Mouse (Mus musculus) thymus, adult 18-20 months (tissue): ENCODE measurements around the gene Vamp5.

ENCODE experiments used
- DNase-seq, 2 experiments: peaks; one replicate each; pipeline ENCODE4 v3.0.0; 2022; ENCODE audit warnings: mixed read lengths in 2 of 2

Gene Vamp5

GRCm38 (mm10) chr6:72380131-72380770, at the start of gene Vamp5:
Gene Vamp5, minus strand, starts transcription at chr6:72380468.
- peak; percentile 83 to 87 for DNase-seq

DNA sequence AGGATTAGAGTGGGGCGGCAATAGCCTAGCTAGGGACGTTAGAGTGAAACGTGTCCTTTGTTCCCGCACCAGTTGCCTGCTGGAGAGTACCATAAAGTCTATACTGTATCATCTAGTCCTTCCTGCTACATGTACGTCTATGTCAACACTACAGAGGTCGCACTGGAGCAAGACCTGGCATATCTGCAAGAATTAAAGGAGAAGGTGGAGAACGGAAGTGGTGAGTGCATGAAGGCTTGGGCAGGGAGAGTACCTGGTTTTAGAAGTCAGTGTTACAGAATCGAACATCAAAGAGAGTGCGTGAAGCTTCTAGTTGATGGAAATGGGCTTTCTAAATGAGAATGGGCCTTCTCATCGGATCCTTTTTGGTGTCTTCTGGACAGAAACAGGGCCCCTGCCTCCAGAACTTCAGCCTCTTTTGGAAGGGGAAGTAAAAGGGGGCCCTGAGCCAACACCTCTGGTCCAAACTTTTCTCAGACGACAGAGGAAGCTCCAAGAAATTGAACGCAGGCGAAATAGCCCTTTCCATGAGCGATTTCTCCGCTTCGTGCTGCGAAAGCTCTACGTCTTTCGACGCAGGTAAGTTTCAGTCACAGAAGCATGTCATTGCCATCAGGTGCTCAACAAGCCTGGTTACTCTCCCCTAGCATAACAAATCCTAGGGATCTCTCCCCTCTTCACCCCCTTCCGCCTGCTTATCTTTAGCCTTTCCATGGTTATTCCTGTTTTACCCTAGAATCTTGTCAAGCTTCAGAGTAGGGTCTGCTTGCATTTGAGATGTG, 49.0 kb upstream of the Vamp5 start:
- DNase-seq, result no peak

DNA sequence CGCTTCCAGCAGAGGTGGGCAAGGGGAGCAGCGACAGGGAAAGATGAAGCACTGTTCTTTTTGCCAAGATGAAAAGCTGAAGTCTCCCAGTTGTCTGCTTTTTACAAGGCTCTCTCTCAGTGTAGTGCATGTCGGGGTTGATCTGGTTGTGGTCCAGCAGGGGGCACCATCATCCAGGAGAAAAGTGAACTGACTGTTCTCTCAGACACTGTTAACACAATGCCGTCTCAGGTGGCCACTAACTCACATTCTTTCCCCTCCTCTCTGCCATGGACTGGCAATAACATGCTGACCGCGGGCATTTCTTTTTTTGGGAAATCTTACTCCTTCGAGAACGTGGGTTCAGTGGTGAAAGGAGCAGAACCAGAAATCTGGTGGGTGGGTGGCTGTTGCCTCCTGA, 47.8 kb upstream of the Vamp5 start:
- peak; percentile 40 to 45 for DNase-seq

GRCm38 (mm10) chr6:72425646-72426045, 45.4 kb upstream of the Vamp5 start:
- no peak for DNase-seq

- no peak for DNase-seq
Observed at GRCm38 (mm10) chr6:72420901-72421300, 40.6 kb upstream of the Vamp5 start.

- no peak for DNase-seq
Observed at GRCm38 (mm10) chr6:72419806-72420205, 39.5 kb upstream of the Vamp5 start.

GRCm38 (mm10) chr6:72418279-72418678, 38.0 kb upstream of the Vamp5 start:
- no peak for DNase-seq

DNA sequence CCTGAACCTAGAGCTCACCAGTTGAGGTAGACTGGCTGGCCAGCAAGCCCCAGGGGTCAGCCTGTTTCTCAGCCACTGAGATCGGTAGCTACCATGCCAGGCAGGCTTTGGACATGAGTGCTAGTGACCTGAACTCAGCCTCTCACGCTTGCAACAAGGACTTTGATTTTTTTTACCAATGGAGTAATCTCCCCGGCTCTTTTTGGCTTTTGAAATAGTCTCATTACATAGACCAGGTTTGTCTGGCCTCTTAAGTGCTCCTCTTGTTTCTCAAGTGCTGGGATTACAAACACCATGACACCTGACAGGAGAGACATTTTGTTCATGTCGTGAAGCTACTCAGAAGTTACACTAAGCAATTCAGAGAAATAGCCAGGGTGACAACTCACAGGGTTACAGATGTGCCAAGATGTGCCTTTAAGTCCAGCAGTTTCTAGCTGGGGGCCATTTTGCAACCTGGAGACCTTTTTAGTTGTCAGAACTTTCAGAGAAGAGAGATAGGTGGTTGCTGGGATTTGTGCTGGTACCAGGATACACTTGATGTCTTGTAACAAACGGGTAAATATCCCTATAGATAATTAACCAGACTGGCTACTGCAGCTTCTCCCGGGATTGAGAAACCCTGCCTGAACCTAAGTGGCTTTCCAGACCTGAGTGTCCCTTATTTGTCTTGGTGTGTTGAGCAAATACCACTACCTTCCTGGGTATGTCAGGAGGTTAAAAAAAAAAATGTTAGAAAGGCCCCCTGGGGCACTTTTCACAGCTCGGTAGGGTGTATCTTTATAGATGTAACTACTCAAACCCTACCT, 35.9 kb upstream of the Vamp5 start:
- DNase-seq, result no peak

- DNase-seq, result no peak
Observed at GRCm38 (mm10) chr6:72415181-72415580, 34.9 kb upstream of the Vamp5 start.

GRCm38 (mm10) chr6:72414076-72414756, 33.9 kb upstream of the Vamp5 start, which contains the start of gene Ggcx:
Gene Ggcx, plus strand, starts transcription at chr6:72414308.
- DNase-seq, result peak; percentile 89 to 93

DNA sequence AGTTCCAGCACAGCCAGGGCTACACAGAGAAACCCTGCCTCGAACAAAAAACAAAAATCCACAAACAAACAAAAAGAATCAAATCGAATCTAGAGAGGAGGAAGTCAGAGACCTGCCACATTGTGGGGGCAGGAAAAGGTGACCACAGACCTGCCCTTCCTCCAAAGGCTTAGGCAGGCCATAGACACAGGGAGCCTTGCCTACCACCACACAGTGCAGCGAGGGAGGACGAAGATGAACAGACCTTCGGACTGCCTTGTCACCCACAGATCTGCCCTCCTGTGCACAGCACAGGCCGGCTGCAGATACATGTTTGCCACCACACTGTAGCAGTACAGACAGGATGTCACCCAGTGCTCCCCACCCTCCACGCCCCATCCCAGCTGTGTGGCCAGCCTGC, 30.2 kb upstream of the Vamp5 start:
- DNase-seq, result no peak

GRCm38 (mm10) chr6:72410003-72410402, 29.7 kb upstream of the Vamp5 start:
- DNase-seq, result no peak

- no peak for DNase-seq
Observed at GRCm38 (mm10) chr6:72409567-72409966, 29.3 kb upstream of the Vamp5 start.

- peak; percentile 52 to 61 for DNase-seq
Observed at GRCm38 (mm10) chr6:72407119-72407518, 26.9 kb upstream of the Vamp5 start.

GRCm38 (mm10) chr6:72405356-72405755, 25.1 kb upstream of the Vamp5 start:
- no peak for DNase-seq

DNA sequence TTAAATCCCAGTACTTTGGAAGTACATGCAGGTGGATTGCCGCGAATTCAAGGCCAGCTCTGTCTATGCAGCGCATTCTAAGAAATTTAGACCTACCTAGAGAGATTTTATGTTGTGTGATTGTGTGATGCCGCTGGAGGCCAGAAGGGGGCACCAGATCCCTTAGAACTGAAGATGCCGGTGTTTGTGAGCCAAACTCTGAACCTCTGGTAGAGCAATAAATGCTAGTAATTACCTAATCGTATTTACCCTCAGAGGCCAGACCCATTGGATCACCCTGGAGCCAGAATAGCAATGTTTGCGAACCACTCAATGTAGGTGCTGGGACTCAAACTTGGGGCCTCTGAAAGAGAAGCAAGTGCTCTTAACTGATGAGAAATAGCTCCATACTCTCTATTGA, 21.6 kb upstream of the Vamp5 start:
- DNase-seq, result peak; percentile 35 to 44

- no peak for DNase-seq
Observed at GRCm38 (mm10) chr6:72399967-72400366, 19.7 kb upstream of the Vamp5 start.

- DNase-seq, result no peak
Observed at GRCm38 (mm10) chr6:72396837-72397251, 16.6 kb upstream of the Vamp5 start.

GRCm38 (mm10) chr6:72392341-72392740, 12.1 kb upstream of the Vamp5 start:
- no peak for DNase-seq

- DNase-seq, result no peak
Observed at GRCm38 (mm10) chr6:72390795-72391521, 10.7 kb upstream of the Vamp5 start.

- peak; percentile 50 to 59 for DNase-seq
Observed at GRCm38 (mm10) chr6:72389941-72390771, 9.9 kb upstream of the Vamp5 start, which contains the start of gene Vamp8. Gene Vamp8, minus strand, starts transcription at chr6:72390703.
